Mouse (Mus musculus) mature B cell (primary cell): Measurements from ENCODE around the gene Rapgef4.
"Not testable (repeated sequence)": the region's sequence is repeated elsewhere in the genome, so short reads cannot be mapped to it uniquely, and the experiment has no call there.

Experiments used
- in situ Hi-C: fragments of 300-500 bp; cut with MboI; formaldehyde crosslinking; loops from 2 replicates; pipeline ENCODE4 v1.14.3; 2019

The Rapgef4 gene

GRCm38 (mm10) chr2:72026506-72026905 is 45.5 kb downstream of the Rapgef4 start:
- in situ Hi-C loops, result no loop called here

DNA sequence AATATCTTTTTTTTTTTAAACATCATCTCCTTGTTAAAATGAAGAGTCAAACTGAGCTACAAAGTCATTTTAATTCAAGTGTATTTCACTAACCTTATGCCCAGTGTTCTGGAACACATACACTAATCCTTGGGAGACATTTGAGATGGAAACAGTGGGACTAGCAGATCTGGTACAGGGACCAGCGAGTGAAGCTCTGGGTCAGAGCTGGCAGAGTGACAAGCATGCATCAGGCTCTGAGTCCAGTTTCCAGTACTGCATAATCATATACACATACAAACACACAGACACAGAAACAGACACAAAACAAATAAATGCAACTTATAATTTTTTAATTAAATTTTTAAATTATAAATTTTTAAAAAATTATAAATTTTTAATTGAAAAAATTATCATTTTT is 48.0 kb downstream of the Rapgef4 start:
- in situ Hi-C loops, result no loop called here

GRCm38 (mm10) chr2:72029586-72030144 is 48.6 kb downstream of the Rapgef4 start:
- in situ Hi-C loops, result no loop called here

DNA sequence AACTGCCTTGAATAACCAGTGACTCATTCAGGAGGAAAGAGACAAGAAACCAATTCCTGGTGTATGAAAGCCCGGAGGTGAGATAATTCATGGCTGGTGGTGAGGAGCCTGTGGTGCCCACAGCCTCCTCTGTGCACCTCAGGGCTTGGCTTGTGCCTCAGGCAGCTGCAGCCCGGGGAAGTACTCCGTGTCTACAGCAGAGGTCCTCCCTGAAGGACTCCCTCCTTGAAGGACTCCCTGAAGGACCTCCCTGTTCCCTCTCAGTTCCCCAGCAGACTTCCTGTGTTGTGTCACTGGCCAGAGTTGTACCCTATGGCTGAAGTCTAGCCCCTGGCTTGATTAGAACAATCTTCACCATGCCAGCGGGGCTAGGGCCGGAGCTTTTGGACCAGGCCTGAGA is 50.7 kb downstream of the Rapgef4 start:
- in situ Hi-C loops, result no loop called here

GRCm38 (mm10) chr2:72035616-72036015 is 54.6 kb downstream of the Rapgef4 start:
- in situ Hi-C loops, result no loop called here

DNA sequence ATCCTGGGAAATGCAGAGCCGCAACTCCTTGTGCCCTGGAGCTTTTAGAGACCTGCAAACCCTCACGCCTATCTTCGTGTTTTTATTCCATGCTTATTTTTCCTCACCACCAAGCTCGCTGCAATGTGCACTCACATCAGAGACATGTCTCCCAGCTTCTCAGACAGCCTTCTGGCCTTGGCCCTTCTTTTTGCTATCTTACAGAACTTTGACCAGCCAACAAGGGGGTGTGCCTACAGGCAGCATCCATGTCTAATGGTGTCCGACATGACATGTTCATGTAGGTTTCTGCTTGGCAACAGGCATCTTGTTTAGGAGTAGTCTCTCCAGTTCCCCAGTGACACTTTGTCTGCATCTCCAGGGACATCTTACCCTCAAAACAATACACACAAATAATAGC is 56.3 kb downstream of the Rapgef4 start:
- in situ Hi-C loops, result no loop called here

- in situ Hi-C loops, result no loop called here
These were observed 57.2 kb downstream of the Rapgef4 start for GRCm38 (mm10) chr2:72038235-72038634.

- in situ Hi-C loops, result no loop called here
These were observed 57.7 kb downstream of the Rapgef4 start for GRCm38 (mm10) chr2:72038651-72039251.

GRCm38 (mm10) chr2:72039522-72040045 is 58.5 kb downstream of the Rapgef4 start:
- in situ Hi-C loops, result no loop called here

GRCm38 (mm10) chr2:72041087-72041486 is 60.0 kb downstream of the Rapgef4 start:
- in situ Hi-C loops, result no loop called here

DNA sequence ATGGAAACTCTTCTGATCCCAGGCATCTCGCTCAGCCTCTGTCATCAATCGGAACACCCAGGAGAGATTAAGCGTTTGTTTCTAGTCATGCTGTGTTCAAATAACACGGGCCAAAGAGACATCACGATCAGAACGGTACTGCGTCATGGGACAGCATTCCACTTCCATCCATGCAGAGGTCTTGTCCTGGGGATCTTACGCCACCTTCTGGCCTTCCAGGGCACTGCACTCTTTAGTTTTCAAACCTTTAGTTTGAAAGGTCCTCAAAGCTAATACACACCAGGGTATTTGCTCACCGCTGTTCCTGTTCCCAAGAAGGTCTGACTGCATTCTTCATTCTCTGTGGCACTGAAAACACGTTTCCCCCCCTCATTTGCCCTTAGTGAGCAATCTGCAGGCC is 61.1 kb downstream of the Rapgef4 start:
- in situ Hi-C loops, result no loop called here

DNA sequence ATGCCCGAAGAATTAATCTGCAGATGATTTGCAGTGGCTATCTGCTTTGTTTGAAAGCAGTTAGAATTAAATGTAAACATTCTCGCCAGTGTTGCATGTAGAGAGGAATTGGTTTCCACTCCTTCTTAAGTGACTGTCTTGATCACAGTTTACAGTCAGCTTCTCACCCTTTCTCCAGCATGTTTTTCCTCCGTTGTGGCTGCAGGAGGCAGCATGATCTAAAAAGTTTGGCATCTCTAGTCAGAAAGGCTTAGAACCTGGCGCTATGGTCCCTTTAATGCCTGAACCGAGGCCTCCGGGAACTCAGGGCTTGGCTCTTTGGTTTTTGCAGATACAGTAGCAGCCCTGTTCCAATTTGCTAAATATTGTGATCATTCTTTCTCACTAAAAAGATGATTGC is 63.2 kb downstream of the Rapgef4 start:
- in situ Hi-C loops, result no loop called here

- in situ Hi-C loops, result no loop called here
These were observed 64.0 kb downstream of the Rapgef4 start for GRCm38 (mm10) chr2:72045024-72045423.

DNA sequence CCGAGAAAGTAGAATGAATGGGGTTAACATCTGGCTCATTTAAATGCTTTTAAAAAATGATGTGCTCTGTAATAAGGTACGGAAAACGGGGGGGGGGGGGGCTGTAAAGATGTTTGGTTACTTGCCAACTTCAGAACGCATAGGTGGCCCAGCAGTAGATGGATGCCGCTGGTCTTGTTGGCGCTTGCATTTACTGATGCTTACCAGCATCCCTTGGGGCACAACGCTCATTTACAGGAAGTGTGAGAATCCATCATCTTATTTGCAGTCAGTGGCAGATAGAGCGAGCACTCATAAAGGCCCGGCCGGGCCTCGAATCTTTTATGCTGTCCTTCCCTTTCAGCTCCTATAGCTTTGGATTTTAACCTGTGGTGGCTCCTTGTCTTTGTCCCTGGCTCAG is 64.6 kb downstream of the Rapgef4 start:
- in situ Hi-C loops, result no loop called here

DNA sequence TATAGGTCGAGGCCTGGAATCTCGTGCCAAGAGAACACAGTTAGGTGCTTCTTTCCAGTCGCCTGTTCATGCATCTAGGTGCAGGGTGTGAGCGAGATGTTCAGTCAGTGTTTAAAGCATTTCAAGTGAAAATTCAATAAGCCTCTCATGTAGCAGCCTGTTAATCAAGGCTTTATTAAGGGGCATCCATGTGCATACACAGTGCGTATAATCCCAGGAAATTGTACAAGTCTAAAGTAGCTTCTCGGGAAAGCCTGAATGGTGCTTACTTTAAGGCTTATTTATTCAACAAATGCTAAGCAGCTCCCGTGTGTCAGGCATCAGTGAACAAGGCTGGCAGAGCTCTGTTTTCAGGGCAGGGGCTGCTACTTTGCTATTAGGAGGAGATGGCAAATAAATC is 69.4 kb downstream of the Rapgef4 start:
- in situ Hi-C loops, result no loop called here

DNA sequence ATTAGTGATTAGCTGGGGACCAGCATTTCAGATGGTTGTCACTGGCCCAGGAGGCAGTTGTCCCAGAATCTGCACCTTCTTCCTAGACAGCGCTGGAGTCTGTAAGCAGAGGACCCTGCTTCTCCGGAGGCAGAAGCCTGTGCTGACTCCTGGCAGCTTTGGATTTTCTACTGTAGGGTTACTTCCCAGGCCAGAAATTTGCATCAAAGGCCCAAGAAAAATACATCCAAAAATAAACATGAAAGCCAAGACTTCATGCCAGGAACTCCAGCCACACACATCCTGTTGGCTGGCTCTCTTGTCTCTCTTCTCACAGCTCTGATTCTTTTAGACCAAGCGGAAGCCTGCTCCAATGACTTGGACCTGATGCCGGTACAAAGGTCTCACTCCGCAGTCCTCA is 73.2 kb downstream of the Rapgef4 start:
- in situ Hi-C loops, result no loop called here

DNA sequence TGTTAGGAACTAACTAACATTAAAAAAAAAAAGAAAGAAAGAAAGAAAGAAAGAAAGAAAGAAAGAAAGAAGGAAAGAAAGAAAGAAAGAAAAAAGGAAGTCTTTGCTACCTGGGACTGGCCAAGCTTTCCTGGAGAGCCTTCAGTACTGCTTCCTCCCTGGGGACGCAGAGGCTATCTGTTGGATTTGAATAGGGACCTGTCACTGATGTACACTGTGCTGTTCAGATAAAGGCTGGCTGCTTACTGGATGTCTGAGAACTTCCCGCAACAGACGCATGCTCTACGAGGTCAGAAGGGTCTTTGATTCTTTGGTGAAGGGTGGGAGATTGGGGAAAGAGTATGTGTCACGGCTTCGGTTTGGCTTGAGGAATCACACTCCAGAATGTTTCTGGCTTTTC is 73.7 kb downstream of the Rapgef4 start:
- in situ Hi-C loops, result no loop called here

GRCm38 (mm10) chr2:72055476-72055875 is 74.4 kb downstream of the Rapgef4 start:
- in situ Hi-C loops, result no loop called here

DNA sequence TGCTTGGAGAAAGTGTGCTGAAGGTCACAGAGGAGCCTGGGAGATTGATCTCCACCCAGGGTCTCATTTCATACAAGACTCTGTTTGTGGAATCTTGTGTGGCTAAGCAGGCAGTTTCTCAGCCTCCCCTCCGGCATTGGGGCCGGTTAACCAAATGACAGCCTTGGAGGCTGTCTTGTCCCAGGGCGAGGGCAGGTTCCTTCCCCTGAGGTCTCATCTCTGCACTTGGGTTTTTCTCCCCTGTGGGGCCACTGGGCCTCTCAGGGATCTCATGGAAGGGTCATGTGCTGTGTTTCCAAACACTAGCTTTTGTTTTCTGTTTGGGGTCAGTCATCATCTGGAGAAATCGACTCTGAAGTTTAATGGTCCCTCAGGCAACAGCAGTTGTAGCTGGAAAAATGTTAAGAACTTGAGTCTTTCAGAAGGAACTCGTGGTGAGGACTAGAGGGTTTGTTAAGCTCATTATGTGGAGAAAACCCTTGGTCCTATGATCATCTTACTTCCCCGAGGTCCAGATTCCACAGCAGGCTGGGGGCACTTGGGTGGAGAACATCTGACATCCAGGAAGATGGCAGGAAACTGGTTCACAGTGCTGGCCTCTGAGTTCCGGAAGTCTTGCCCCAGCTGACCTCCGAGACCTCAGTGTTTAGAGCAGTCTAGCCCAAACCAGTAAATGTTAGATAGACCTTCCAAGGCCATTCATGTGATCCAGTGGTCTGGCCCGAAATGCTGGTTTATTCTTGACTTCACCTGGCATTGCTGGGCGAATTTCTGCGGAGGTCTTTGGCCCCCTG is 75.2 kb downstream of the Rapgef4 start:
- in situ Hi-C loops, result no loop called here

DNA sequence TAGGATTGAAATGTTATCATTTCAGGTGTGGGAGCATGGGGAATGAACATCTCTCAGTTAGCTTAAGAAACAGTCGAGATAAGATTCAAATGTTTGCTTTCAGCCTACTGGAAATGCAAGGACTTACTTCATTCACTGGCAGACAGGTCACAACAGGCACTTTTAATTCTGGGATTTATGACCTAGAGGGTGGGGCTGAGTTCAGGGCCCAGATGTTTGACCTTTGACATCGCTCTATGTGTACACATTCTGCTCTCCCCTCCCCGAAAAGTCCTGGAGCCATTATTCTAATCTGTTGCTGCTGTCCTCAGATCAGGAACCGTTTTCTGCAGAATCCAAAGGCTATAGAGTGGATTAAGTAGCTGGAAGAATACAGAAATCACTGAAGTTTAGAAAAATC is 81.9 kb downstream of the Rapgef4 start:
- in situ Hi-C loops, result no loop called here

- in situ Hi-C loops, result no loop called here
These were observed 87.5 kb downstream of the Rapgef4 start for GRCm38 (mm10) chr2:72068505-72068904.

- in situ Hi-C loops, result no loop called here
These were observed 89.0 kb downstream of the Rapgef4 start for GRCm38 (mm10) chr2:72070086-72070485.

DNA sequence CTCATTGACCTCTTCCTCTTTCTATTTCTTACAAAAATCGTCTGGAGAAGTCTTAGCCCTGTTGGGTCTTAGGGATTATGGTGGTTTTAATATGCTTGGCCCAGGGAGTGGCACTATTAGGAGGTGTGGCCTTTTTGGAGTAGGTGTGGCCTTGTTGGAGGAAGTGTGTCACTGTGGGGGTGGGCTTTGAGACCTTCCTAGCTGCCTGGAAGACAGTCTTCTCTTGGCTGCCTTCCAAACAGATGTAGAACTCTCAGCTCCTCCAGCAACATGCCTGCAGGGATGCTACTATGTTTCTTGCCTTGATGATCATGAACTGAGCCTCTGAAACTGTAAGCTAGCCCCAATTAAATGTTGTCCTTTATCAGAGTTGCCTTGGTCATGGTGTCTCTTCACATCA is 92.1 kb downstream of the Rapgef4 start:
- in situ Hi-C loops, result not testable (repeated sequence)
